Mouse (Mus musculus): ENCODE data around the gene Zfp358. TPM values are rescaled to one million over a fixed set of nuclear protein-coding genes. Genes with fewer than 3 reads are reported as not detected.
A peak's percentile ranks its signal among the peaks of the same experiment; 100 is the strongest.

Gene Zfp358
- total and polyA plus RNA-seq, 3 experiments: 24.9 to 51.3 (median 30.7) TPM

DNA sequence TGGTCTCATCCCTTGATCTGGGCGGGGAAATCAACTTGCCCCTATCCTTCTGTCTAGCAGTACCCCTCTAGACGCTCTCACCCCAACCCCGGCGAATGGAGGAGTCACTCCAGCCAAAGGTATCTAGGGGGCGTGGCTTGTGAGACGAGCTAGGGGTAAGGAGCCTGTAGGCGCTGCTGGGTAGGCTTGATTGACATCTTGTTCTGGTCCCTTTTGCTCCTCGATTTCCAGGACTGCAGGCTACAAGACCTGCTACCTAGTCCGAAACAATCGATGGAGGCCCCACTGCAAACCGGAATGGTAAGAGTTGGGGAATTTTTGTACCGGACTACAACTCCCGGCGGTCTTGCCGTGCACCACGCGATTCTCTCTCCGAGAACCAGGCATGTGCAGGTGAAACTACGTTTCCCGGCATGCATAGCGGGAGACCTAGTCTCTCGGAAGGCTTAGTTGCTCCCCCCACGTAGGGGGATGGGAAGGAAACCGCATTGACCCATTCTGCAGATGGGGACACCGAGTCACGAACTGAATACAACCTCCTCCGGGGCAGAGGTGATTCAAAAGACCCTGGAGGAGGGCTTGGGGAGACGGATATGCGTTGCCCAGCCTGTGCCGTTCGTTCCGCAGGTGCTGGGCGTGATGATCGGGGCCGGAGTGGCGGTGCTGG is 23.6 kb downstream of the Zfp358 start:
- peak overlapping the region; percentile 64 for H3K9ac ChIP-seq (ENCODE audit: low read depth, low read length)
- 2% methylated on average over 36 of the region's 36 CpGs for WGBS

DNA sequence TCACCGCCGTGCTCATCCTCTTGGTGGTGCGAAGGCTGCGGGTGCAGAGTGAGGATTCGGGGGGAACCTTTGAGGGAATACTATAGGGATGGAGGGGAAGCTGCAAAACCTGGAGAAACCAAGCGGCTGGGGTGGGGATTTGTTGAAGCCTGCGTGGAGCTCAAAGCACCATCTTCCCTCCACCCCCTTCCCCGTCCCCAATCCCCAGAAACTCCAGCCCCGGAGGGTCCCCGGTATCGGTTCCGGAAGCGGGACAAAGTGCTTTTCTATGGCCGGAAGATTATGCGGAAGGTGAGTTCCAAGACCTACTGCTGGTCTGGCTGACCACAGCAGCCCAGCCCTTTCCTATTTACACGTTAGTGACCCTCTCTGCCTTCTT is 24.2 kb downstream of the Zfp358 start:
- Histone ChIP-seq H3K4me1 (ENCODE audit: control insufficient read depth, insufficient read depth, low read length) (no peaks in the 10 kb centered on the region; the same call in 1 of the 2 replicates), H3K79me2 (replicated peaks; ENCODE audit: control insufficient read depth, insufficient read depth, low read length) (no peaks in the 10 kb centered on the region), H3K9ac (ENCODE audit: low read depth, low read length) (peak overlapping the region; percentile 64), H3K4me3 (peak overlapping the region; percentile 70), H3K27ac (peak overlapping the region; percentile 87), H3K27me3 (ENCODE audit: control insufficient read depth, insufficient read depth, low read length) (no peaks in the 10 kb centered on the region), H3K36me3 (ENCODE audit: control insufficient read depth, insufficient read depth, low read length) (no peaks in the 10 kb centered on the region)
- WGBS: 2% methylated on average over 16 of the region's 16 CpGs
- DNase-seq: peak in 1 of 2 experiments; percentile 53
- TF ChIP-seq EP300 (IDR thresholded peaks at IDR 0.05; ENCODE audit: insufficient read depth, low read depth, low read length): no peak
- no peak for TF ChIP-seq CTCF (IDR thresholded peaks at IDR 0.05)
- TF ChIP-seq POLR2A (IDR thresholded peaks at IDR 0.05; ENCODE audit: insufficient read depth, low read depth, low read length): no peak
- intact Hi-C loops (cut with DNase I): loop anchor here (2.0 to 5.0 kb wide), 4 partner anchors 24 to 295 kb away; partner anchors contain the start of genes Pet100, Xab2 and Zfp358

More for the DNA sequence above, 23.6 kb downstream of the Zfp358 start:
- 0 out of 2 replicates have a peak, but pooled peaks have one; percentile 64 for TF ChIP-seq EP300 (IDR thresholded peaks at IDR 0.05; ENCODE audit: insufficient read depth, low read depth, low read length)
- peak; percentile 64 for TF ChIP-seq POLR2A (IDR thresholded peaks at IDR 0.05; ENCODE audit: insufficient read depth, low read depth, low read length)
- TF ChIP-seq CTCF (IDR thresholded peaks at IDR 0.05): no peak
- Histone ChIP-seq H3K27ac (peak overlapping the region; percentile 87), H3K27me3 (ENCODE audit: control insufficient read depth, insufficient read depth, low read length) (no peaks in the 10 kb centered on the region), H3K79me2 (replicated peaks; ENCODE audit: control insufficient read depth, insufficient read depth, low read length) (no peaks in the 10 kb centered on the region), H3K4me3 (peak overlapping the region; percentile 70), H3K4me1 (ENCODE audit: control insufficient read depth, insufficient read depth, low read length) (no peaks in the 10 kb centered on the region; the same call in 1 of the 2 replicates), H3K36me3 (ENCODE audit: control insufficient read depth, insufficient read depth, low read length) (no peaks in the 10 kb centered on the region)
- intact Hi-C loops (cut with DNase I): loop anchor here (1.0 to 5.0 kb wide), 5 partner anchors 16 to 294 kb away; partner anchors contain the start of genes Mcoln1, Pet100, Xab2 and Zfp358
- peak; percentile 92 to 95 for DNase-seq

DNA sequence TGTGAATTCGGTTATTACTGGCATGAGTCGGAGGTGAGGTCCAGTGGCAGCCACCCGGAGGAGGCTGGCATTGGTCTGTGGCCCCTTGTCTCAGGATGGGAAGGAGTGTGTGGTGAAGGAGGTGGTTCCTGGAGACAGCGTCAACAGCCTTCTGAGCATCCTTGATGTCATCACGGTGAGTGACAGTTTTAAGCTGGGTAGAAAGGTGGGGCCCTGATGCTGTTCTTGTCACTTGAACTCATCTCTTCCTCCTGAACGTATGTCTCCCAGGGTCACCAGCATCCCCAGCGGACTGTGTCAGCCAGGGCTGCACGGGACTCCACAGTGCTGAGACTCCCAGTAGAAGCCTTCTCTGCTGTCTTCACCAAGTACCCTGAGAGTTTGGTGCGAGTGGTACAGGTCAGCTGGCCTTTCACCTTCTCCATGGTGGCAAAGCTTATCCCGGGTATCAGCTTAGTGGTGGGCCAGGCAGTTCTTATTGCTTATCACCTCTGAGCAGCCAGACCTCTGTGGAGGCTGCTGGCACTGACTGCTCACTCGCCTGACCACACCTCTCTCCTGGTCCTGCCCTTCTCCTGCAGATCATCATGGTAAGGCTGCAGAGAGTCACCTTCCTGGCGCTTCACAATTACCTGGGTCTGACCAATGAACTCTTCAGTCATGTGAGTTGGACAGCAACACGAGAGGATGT is 29.2 kb downstream of the Zfp358 start:
- Histone ChIP-seq H3K4me3 (no peak overlapping the region), H3K4me1 (ENCODE audit: control insufficient read depth, insufficient read depth, low read length) (no peaks in the 10 kb centered on the region), H3K9ac (ENCODE audit: low read depth, low read length) (no peak overlapping the region), H3K27ac (no peak overlapping the region), H3K36me3 (ENCODE audit: control insufficient read depth, insufficient read depth, low read length) (no peaks in the 10 kb centered on the region; the same call in 1 of the 2 replicates), H3K79me2 (replicated peaks; ENCODE audit: control insufficient read depth, insufficient read depth, low read length) (no peaks in the 10 kb centered on the region), H3K27me3 (ENCODE audit: control insufficient read depth, insufficient read depth, low read length) (no peaks in the 10 kb centered on the region)
- no peak for TF ChIP-seq POLR2A (IDR thresholded peaks at IDR 0.05; ENCODE audit: insufficient read depth, low read depth, low read length)
- no peak for TF ChIP-seq CTCF (IDR thresholded peaks at IDR 0.05)
- no peak for TF ChIP-seq EP300 (IDR thresholded peaks at IDR 0.05; ENCODE audit: insufficient read depth, low read depth, low read length)
- DNase-seq: no peak
- WGBS: 86% methylated on average over 13 of the region's 13 CpGs
- intact Hi-C loops (cut with DNase I): no loop called here

DNA sequence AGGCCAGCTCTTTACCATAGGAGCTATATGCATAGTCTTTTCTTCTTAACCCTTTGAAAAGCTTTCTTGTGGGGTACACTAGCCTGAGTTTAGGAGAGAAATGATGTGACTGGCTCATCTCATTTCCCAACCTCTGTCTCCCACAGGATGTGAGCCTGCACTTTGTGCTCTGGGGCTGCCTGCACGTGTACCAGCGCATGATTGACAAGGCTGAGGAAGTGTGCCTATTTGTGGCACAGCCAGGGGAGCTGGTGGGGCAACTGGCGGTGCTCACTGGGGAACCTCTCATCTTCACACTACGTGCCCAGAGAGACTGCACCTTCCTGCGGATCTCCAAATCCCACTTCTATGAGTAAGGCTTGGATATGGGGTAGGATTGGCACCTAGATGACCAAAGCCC is 37.9 kb downstream of the Zfp358 start:
- H3K36me3 ChIP-seq (ENCODE audit: control insufficient read depth, insufficient read depth, low read length): no peaks in the 10 kb centered on the region
- DNase-seq: peak in 1 of 2 experiments; percentile 10
- no peaks in the 10 kb centered on the region for H3K4me1 ChIP-seq (ENCODE audit: control insufficient read depth, insufficient read depth, low read length)
- H3K27me3 ChIP-seq (ENCODE audit: control insufficient read depth, insufficient read depth, low read length): no peaks in the 10 kb centered on the region
- 81% methylated on average over 5 of the region's 5 CpGs for WGBS
- no peak overlapping the region for H3K4me3 ChIP-seq
- no peak overlapping the region for H3K27ac ChIP-seq
- intact Hi-C loops (cut with DNase I): no loop called here
- no peak overlapping the region for H3K9ac ChIP-seq (ENCODE audit: low read depth, low read length)
- H3K79me2 ChIP-seq (replicated peaks; ENCODE audit: control insufficient read depth, insufficient read depth, low read length): no peaks in the 10 kb centered on the region
- no peak for TF ChIP-seq CTCF (IDR thresholded peaks at IDR 0.05)
- TF ChIP-seq POLR2A (IDR thresholded peaks at IDR 0.05; ENCODE audit: insufficient read depth, low read depth, low read length): no peak
- TF ChIP-seq EP300 (IDR thresholded peaks at IDR 0.05; ENCODE audit: insufficient read depth, low read depth, low read length): no peak

DNA sequence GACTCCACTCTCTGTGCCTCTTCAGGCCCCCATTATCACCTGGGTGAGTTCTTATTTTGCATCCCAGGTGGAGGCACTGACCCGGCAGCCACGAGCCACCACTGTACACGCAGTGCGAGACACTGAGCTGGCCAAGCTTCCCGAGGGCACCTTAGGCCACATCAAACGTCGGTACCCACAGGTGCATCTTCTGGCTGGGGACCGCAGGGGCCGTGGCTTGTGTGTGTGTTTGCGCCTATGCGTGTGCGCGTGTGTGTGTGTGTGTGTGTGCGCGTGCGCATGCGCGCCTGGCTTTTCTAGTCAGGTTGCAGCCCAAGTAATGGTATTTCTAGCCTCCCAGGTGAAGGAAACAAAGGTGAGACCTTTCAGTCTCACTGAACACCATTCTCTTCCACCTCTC is 39.0 kb downstream of the Zfp358 start:
- H3K27me3 ChIP-seq (ENCODE audit: control insufficient read depth, insufficient read depth, low read length): no peaks in the 10 kb centered on the region
- H3K9ac ChIP-seq (ENCODE audit: low read depth, low read length): no peak overlapping the region
- no peak overlapping the region for H3K4me3 ChIP-seq
- intact Hi-C loops (cut with DNase I): no loop called here
- DNase-seq: no peak
- no peaks in the 10 kb centered on the region for H3K79me2 ChIP-seq (replicated peaks; ENCODE audit: control insufficient read depth, insufficient read depth, low read length)
- no peaks in the 10 kb centered on the region for H3K4me1 ChIP-seq (ENCODE audit: control insufficient read depth, insufficient read depth, low read length)
- no peak overlapping the region for H3K27ac ChIP-seq
- 95% methylated on average over 18 of the region's 18 CpGs for WGBS
- no peaks in the 10 kb centered on the region for H3K36me3 ChIP-seq (ENCODE audit: control insufficient read depth, insufficient read depth, low read length)
- TF ChIP-seq EP300 (IDR thresholded peaks at IDR 0.05; ENCODE audit: insufficient read depth, low read depth, low read length) (no peak), POLR2A (IDR thresholded peaks at IDR 0.05; ENCODE audit: insufficient read depth, low read depth, low read length) (no peak), CTCF (IDR thresholded peaks at IDR 0.05) (no peak)
